Mouse (Mus musculus): ENCODE measurements around the gene Fkbp15.

DNA sequence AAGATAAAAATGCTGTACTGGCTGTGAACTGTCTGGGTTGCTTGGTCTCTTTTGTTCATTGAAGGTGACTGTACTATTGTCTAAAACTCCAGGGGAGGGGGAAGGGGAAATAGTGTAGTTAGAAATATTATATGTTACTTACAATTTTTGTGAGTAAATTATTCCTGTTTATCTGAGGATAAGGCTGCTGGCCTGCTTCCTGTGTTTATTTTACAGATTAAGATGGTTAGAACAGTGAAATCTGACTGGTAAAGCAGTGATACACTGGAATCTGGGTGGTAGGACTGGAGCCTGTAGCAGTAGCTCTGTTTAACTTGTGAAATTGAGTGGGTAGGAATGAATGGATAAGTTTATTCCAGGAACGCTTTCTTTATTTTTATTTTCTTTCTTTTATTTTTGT, 1.6 kb upstream of the Fkbp15 start:
- no peak for TF ChIP-seq GATA1 (IDR thresholded peaks at IDR 0.05; ENCODE audit: low read length)
- TF ChIP-seq TAL1 (IDR thresholded peaks at IDR 0.05; ENCODE audit: low read length) = no peak
